Comparison of ENCODE assay signal across 11 mouse cellular contexts in genomic region chr3:109526651-109527050, GRCm38 (mm10).
A peak's percentile ranks its signal among the peaks of the same experiment; 100 is the strongest.
DNase-seq lines count a peak whose midpoint lies in the region; ATAC-seq lines count a peak whose summit lies in the region.
"Had no signal": no experiment of that assay in that cellular context is flagged by ENCODE, and none has a peak within 500 bp of the region (broad histone marks: within the 10 kb centered on the region; RNA-seq: fewer than 3 reads in every experiment).

No protein-coding gene starts in this region.

- no peaks in the 10 kb centered on the region for H3K4me1 ChIP-seq in forebrain, embryonic 15.5 days
- no peaks in the 10 kb centered on the region for H3K4me1 ChIP-seq in forebrain, embryonic 10.5 days
- H3K4me1 ChIP-seq in hindbrain, embryonic 15.5 days (replicated peaks) = no peaks in the 10 kb centered on the region
- H3K4me1 ChIP-seq in hindbrain, embryonic 10.5 days (replicated peaks) = no peaks in the 10 kb centered on the region
- 0 out of 2 replicates have a peak, but pooled peaks cover 4% of the 10 kb centered on the region for H3K4me1 ChIP-seq in midbrain, embryonic 13.5 days (replicated peaks)
- 0 out of 2 replicates have a peak, but pooled peaks cover 3% of the 10 kb centered on the region for H3K4me1 ChIP-seq in midbrain, embryonic 15.5 days
- H3K4me1 ChIP-seq: embryonic facial prominence, embryonic 12.5 days; intestine, embryonic 15.5 days had no signal

- H3K27ac ChIP-seq in forebrain, embryonic 15.5 days (replicated peaks) = no peak overlapping the region
- H3K27ac ChIP-seq in forebrain, embryonic 10.5 days = no peak overlapping the region
- H3K27ac ChIP-seq in hindbrain, embryonic 15.5 days (replicated peaks) = no peak overlapping the region
- no peak overlapping the region for H3K27ac ChIP-seq in hindbrain, embryonic 10.5 days
- H3K27ac ChIP-seq in midbrain, embryonic 13.5 days = no peak overlapping the region
- H3K27ac ChIP-seq in midbrain, embryonic 15.5 days = no peak overlapping the region
- H3K27ac ChIP-seq: embryonic facial prominence, embryonic 12.5 days; heart, embryonic 13.5 days; intestine, embryonic 15.5 days; liver, embryonic 14.5 days had no signal

- H3K9ac ChIP-seq in forebrain, embryonic 15.5 days (replicated peaks) = no peak overlapping the region
- H3K9ac ChIP-seq in hindbrain, embryonic 15.5 days = no peak overlapping the region
- no peak overlapping the region for H3K9ac ChIP-seq in midbrain, embryonic 13.5 days (replicated peaks)
- H3K9ac ChIP-seq in midbrain, embryonic 15.5 days = no peak overlapping the region
- H3K9ac ChIP-seq: embryonic facial prominence, embryonic 12.5 days; heart, embryonic 13.5 days; intestine, embryonic 15.5 days; liver, embryonic 14.5 days had no signal

- H3K4me3 ChIP-seq in forebrain, embryonic 15.5 days = no peak overlapping the region
- H3K4me3 ChIP-seq in forebrain, embryonic 10.5 days = no peak overlapping the region
- H3K4me3 ChIP-seq in hindbrain, embryonic 15.5 days = no peak overlapping the region
- no peak overlapping the region for H3K4me3 ChIP-seq in hindbrain, embryonic 10.5 days
- H3K4me3 ChIP-seq in midbrain, embryonic 13.5 days (replicated peaks) = no peak overlapping the region
- H3K4me3 ChIP-seq in midbrain, embryonic 15.5 days = no peak overlapping the region
- H3K4me3 ChIP-seq: embryonic facial prominence, embryonic 12.5 days; heart, embryonic 13.5 days; intestine, embryonic 15.5 days had no signal

- H3K9me3 ChIP-seq in forebrain, embryonic 15.5 days = no peaks in the 10 kb centered on the region
- no peaks in the 10 kb centered on the region for H3K9me3 ChIP-seq in forebrain, embryonic 10.5 days
- H3K9me3 ChIP-seq in hindbrain, embryonic 15.5 days = no peaks in the 10 kb centered on the region
- H3K9me3 ChIP-seq in hindbrain, embryonic 10.5 days = no peaks in the 10 kb centered on the region
- H3K9me3 ChIP-seq in midbrain, embryonic 13.5 days = no peaks in the 10 kb centered on the region
- no peaks in the 10 kb centered on the region for H3K9me3 ChIP-seq in midbrain, embryonic 15.5 days
- H3K9me3 ChIP-seq: embryonic facial prominence, embryonic 12.5 days; heart, embryonic 13.5 days; intestine, embryonic 15.5 days had no signal

- 67% methylated on average over 8 of the region's 8 CpGs for WGBS in forebrain, embryonic 15.5 days
- WGBS in forebrain, embryonic 10.5 days = 83% methylated on average over 8 of the region's 8 CpGs
- 64% methylated on average over 8 of the region's 8 CpGs for WGBS in hindbrain, embryonic 15.5 days
- 73% methylated on average over 8 of the region's 8 CpGs for WGBS in hindbrain, embryonic 10.5 days
- WGBS in midbrain, embryonic 13.5 days = 67% methylated on average over 8 of the region's 8 CpGs
- whole genome bisulfite sequencing in midbrain, embryonic 15.5 days = 65% methylated on average over 8 of the region's 8 CpGs

- ATAC-seq in forebrain, embryonic 15.5 days (replicated peaks) = peak; percentile 49; the same call in 1 of the 2 replicates
- 0 out of 2 replicates have a peak, but pooled peaks have one; percentile 25 for ATAC-seq in hindbrain, embryonic 15.5 days (ENCODE audit: low FRiP score, low read depth)
- ATAC-seq in midbrain, embryonic 13.5 days = peak; percentile 43; the same call in 1 of the 2 replicates
- ATAC-seq in midbrain, embryonic 15.5 days (replicated peaks) = no peak

- no peaks in the 10 kb centered on the region for H3K27me3 ChIP-seq in forebrain, embryonic 15.5 days
- H3K27me3 ChIP-seq in forebrain, embryonic 10.5 days (ENCODE audit: poor library complexity, severe bottlenecking) = no peaks in the 10 kb centered on the region
- H3K27me3 ChIP-seq in hindbrain, embryonic 15.5 days = no peaks in the 10 kb centered on the region
- no peaks in the 10 kb centered on the region for H3K27me3 ChIP-seq in hindbrain, embryonic 10.5 days (ENCODE audit: insufficient read depth, poor library complexity, severe bottlenecking)
- no peaks in the 10 kb centered on the region for H3K27me3 ChIP-seq in midbrain, embryonic 13.5 days
- no peaks in the 10 kb centered on the region for H3K27me3 ChIP-seq in midbrain, embryonic 15.5 days (replicated peaks)
- H3K27me3 ChIP-seq: embryonic facial prominence, embryonic 12.5 days; heart, embryonic 13.5 days; intestine, embryonic 15.5 days had no signal

- H3K4me2 ChIP-seq in forebrain, embryonic 15.5 days (replicated peaks) = no peak overlapping the region
- no peak overlapping the region for H3K4me2 ChIP-seq in hindbrain, embryonic 15.5 days
- no peak overlapping the region for H3K4me2 ChIP-seq in midbrain, embryonic 13.5 days (replicated peaks)
- no peak overlapping the region for H3K4me2 ChIP-seq in midbrain, embryonic 15.5 days
- H3K4me2 ChIP-seq: embryonic facial prominence, embryonic 12.5 days; heart, embryonic 13.5 days; intestine, embryonic 15.5 days had no signal

- no peaks in the 10 kb centered on the region for H3K36me3 ChIP-seq in forebrain, embryonic 15.5 days
- no peaks in the 10 kb centered on the region for H3K36me3 ChIP-seq in forebrain, embryonic 10.5 days (replicated peaks)
- H3K36me3 ChIP-seq in hindbrain, embryonic 15.5 days = no peaks in the 10 kb centered on the region
- no peaks in the 10 kb centered on the region for H3K36me3 ChIP-seq in hindbrain, embryonic 10.5 days
- 0 out of 2 replicates have a peak, but pooled peaks cover 5% of the 10 kb centered on the region for H3K36me3 ChIP-seq in midbrain, embryonic 13.5 days
- H3K36me3 ChIP-seq in midbrain, embryonic 15.5 days (replicated peaks) = no peaks in the 10 kb centered on the region
- H3K36me3 ChIP-seq: embryonic facial prominence, embryonic 12.5 days; heart, embryonic 13.5 days; intestine, embryonic 15.5 days had no signal

- DNase-seq in forebrain, embryonic 10.5 days (ENCODE audit: extremely low spot score, low spot score) = no peak
- no peak for DNase-seq in hindbrain, embryonic 10.5 days (ENCODE audit: low spot score)
- DNase-seq in induced T-regulatory cell, adult 2 months (ENCODE audit: low read depth) = peak; percentile 1
